Mouse (Mus musculus) layer of hippocampus, postnatal 36 days (tissue): ENCODE results near the gene Qtrt2. TPM values are rescaled to one million over a fixed set of nuclear protein-coding genes. Genes with fewer than 3 reads are reported as not detected.

Experiments
- DNase-seq, 2 experiments: peaks; one replicate each; pipeline ENCODE4 v3.0.0; 2022
- total RNA-seq, 2 experiments: library from RNA; stranded (reverse); gene quantifications; 2 replicates each; pipeline ENCODE4 v1.2.3; 2021

The Qtrt2 gene
- total RNA-seq, 2 experiments from 2014 or later, result 36.2 to 38.3 TPM

DNA sequence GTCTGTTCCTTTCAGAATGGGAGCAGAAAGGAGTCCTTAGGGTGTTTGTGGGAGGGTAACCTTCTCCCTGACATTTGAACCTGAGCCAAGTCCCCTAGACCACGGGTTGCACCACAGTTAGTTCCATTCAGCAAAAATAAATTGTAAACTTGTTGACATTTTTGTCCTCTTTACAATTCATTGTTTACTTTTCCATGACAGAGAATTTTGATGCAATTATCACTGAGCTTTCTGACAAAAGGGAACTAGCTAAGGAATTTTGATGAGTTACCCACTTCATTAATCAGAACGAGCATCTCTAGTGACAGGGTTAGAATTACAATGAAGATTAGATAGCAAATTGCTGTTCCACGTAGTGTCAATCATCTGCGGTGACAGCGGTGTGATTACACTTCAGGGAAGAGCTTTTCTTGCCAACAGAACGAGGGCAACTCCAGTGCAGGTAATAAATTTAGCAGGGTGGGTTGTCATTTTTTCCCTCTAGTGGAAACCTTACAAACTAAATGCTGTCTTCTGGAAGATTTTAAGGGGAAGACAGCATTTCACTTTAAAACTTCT is 1.5 kb downstream of the Qtrt2 start:
- no peak for DNase-seq

DNA sequence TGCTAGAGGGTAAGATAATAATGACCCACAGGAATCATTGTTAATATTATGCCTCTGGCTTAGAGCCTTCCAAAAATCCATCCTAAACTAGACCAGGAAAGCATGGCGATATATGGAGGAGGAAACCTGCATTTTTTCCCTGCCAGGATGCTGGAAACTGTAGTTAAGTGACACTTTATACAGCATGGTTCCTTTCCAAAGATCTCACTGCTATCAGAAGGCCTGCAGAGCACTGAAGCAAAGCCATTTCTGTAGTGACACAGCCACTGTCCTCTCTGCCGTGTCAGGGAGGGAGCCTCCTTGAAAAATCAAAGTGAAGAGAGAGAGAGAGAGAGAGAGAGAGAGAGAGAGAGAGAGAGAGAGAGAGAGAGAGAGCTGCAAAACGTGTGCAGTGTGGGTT is 4.0 kb downstream of the Qtrt2 start:
- no peak for DNase-seq

DNA sequence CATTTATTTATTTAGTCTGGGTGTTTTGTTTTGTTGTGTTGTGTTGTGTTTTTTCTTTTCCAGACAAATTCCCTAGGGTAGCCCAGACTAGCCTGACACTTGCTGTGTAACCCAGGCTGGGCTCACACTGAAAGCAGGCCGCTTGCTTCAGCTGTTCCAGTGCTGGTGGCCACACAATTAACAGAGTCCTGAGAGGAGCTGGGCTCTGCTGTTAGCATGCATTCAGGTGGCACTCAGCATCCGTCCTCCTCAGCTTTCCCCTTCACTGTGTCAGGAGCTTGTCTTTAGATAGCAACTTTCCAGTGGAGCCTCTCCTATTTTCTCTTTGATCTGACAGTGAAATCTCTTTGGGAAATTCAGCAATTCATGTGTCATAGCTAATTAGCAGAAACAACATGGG is 4.6 kb downstream of the Qtrt2 start:
- no peak for DNase-seq

DNA sequence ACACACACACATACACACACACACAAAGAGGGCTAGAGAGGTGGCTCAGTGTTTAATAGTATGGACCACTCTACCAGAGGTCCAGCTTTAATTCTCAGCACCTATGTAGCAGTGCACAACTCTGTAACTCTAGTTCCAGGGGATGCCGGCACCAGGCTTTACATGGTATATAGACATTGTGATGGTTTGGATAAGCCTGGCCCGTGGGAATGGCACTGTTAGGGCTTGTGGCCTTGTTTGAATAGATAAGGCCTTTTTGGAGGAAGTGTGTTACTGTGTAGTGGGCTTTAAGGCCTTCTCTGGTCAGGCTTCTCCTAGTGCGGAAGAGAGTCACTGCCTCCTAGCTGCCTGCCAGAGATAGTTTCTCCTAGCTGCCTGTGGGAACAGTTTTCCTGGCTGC is 7.7 kb downstream of the Qtrt2 start:
- no peak for DNase-seq

DNA sequence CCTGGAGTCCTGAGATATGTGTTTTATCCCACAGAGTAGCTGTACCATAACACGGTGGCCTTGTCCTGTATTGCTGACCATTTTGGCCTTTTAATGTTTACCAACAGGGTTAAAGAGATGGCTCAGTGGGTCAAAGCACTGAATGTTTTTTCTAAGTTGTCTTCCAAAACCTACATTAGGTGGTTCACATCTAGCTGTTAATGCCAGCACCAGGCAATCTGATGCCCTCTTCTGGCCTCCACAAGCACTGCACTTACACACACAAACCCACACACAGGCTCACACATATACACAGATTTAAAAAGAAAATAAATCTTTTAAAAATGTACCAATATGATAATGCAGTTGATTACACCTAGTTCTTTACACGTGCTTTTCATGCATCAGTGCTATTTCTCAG is 17.7 kb downstream of the Qtrt2 start:
- no peak for DNase-seq

DNA sequence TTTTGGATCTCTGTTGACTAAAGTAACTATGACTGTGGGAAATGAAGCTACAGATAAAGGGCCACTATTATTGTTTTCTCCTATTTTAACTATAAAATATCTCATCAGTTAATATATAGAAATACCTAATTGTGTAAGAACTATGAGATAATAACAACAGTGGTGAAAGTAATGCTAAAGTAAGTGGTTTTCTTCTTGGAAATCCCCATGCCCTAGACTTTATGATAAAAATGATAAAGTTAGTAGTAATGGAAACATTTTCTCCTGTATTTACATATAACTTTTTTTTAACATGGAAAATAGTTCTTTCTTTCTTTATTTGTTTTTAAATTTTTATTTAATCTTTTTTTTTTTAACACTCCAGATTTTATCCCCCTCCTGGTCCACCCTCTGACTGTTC is 26.0 kb downstream of the Qtrt2 start:
- no peak for DNase-seq

DNA sequence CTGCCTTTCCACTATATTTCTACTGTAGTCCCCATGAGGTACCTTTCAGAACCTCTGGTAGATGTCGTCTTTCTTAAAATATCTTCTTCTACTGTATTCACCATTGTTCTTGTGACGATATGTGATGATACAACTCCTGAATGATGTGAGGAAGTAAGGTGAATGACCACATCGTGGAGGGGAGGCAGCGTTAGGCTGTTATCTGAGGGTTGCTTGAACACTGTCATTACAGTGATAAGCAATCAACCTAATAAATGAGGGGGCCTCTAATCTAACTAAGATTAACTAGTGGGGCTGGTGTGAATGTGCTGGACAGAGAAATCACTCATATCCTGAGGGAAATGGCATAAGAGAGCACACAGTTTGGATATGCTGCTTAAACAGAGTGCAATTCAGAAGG is 26.5 kb downstream of the Qtrt2 start:
- DNase-seq, result no peak

DNA sequence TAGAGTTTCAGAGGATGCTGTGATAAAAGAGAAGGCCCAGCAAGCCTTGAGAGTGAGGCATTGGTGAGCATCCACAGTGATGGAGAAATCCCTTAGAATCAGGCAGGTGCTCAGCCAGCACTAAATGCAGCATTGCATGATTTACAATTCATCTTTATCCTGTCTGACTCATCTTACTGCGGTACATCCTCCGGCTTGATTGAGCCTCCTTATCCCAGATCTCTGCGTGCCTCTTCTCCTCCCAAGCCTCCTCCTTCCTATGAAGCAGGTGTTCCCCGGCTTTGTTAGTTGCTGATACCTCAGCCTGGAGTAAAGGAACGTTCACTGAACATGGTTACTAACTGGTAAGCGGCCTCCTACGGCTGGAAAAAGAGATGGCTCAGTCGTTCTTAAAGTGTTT is 32.1 kb downstream of the Qtrt2 start:
- no peak for DNase-seq

DNA sequence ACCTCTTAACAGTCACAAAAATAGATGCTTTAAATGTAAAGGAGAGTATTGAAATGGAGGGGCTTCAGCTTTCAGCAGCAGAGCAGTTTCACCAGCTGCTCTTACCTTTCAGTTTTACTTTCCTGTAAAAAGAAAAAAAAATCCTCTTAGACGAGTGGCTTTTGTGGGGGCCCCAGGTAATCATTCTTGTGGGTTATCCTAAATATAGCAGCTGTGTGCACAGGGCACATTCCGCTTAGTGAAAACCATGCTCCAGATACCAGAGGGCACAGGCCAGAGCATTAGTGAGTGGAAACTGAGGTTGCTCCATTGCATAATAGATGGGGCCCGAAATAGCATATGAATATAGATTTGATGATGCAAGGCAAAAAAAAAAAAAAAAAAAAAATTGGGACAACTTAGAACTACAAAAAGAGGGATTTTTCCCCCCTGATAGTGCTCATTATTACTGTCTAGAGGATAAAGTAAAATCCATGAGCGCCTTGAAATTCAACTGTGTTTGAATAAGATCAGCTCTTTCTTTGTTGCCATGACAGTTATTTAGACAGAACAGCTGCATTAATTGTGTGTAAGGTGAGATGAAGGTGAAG is 35.8 kb downstream of the Qtrt2 start:
- DNase-seq, result no peak

DNA sequence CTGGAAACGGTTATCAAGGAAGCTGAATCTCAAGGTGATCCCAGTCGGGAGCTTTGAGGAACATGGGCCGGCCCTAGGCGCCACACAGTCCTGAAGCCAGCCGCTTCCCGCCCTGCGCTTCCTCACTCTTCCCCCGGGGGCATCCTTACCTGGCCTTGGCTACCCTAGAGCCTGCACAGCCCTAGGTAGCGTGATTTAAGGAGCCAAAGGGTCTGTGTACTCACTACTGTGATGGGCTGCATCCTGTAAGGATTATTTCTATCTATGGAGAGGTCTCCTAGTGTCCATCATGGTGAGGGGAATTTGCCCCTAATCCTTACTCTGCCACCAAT is 36.6 kb downstream of the Qtrt2 start:
- DNase-seq, result no peak

DNA sequence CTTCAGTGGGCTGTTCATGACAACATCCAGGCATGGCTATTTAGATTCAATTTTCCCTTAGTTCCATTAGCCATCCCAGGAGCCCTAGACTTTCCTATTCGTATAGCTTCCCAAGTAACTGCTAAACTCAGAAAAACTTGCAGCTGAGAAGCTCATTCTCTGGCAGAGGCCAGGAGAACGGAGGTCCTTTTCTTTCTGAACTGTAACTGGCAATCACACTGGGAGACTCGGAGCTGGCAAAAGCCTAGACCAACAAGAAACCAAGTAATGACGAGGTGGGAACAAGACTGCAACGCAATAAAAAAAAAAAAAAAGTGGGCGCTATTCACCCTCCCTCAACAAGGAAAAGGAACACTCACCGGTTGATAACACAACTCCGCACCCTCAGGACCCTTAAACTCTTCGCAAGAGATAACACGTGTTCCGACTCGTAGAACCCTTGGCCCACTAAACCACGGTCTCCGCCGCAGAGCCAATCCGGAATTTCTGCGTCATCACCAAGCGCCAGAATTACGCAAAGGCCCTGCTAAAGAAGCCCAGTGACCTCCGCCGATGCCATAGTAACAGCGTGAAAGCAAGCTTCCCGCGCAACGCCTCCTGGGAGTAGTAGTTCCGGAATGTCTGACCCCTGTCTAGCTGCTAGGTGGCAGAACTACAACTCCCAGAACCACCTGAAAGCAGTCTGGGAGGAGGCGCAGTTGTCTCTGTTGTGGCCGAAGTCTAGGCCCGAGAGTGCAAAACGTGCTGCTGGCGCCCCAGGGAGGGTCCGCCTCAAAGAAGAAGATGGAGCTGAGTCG is 37.2 kb downstream of the Qtrt2 start, which contains the start of gene Ccdc191:
Ccdc191 (plus strand) TSS at position 593 of the 797 bp plus-strand sequence.
- peak; percentile 99 to 100 for DNase-seq

DNA sequence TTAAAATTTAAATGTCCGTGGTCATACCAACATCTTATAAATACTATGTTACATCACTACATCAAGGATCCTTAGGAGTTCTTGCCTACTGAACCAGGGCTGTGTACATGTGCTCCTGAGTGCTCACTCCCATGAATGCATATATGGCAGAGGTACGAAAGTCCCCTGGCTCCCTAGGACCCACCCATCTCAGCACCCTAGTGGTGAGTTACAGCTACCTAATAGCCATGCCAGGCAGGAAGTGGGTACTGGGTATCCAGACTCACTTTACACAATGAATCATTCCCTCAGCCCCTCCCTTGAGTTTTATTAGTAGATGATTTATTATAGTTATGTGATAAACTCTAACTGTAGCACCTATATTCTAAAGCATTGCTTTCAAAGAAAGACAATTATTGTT is 44.3 kb downstream of the Qtrt2 start:
- DNase-seq, result no peak

DNA sequence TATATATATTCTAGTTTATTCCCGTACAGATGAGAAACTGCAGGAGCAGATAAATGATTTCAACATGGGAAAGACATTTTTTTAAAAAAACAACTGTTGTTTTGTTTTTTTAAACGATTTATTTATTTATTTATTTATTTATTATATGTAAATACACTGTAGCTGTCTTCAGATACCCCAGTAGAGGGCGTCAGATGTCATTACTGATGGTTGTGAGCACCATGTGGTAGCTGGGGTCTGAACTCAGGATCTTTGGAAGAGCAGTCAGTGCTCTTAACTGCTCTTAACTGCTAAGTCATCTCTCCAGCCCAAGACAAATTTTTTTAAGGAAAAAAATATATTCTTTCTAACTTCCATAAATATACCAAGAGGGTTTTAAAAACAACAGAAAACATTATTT is 45.0 kb downstream of the Qtrt2 start:
- DNase-seq, result no peak

DNA sequence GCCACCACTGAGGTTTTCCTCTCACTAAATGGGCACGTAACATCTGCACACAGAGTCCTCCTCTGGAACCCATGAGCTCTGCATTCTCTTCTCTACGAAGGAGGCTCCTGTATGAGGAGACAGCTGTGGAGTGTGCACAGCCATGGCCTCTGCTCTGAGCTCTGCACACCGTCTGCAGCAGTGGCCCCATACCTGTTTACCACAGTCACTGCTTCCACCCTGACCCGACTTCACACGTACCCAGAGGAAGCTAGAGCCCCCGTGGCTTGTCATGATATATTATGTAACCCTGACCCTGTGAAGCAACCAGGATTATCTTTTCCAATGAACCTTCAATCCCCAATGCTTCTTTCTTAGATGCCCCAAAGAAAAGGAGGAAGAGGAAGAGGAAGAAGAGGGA is 46.8 kb downstream of the Qtrt2 start:
- DNase-seq, result no peak

DNA sequence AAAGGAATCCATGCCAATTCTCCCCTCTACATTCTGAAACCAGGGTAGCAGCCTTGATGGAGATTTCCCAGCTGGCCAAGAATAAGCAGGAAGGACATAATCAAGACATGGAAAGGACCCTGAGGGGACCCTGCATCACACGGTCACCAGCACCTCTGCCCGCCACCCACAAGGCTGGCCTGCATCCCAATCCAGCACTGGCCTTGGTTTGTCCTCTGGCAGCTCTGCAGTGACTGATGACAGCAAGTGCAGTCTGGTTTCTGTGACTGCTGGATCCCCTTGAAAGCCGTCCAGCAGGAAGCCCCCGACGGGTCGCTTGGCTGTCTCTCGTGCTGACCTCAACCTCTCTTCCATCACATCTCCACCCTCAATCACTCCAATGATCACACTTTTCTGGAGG is 55.2 kb downstream of the Qtrt2 start:
- no peak for DNase-seq

DNA sequence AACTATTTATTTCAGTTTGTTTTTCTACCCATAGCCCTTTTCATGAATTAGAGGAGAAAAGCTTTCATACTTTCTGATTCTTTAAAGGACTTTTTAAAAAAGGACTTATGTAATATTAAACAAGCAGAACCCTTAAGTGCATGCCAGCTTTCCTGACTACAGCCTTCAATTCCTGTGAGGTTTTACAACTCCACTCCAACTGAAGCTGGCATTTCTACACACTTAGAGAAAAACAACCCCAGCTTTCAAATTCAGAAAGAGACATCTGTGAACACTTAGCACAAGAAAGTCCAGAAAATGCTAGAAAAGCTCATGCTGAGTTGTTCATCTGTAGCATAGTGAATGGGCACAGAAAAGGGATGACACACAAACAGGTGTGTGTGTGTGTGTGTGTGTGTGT is 56.8 kb downstream of the Qtrt2 start:
- no peak for DNase-seq

DNA sequence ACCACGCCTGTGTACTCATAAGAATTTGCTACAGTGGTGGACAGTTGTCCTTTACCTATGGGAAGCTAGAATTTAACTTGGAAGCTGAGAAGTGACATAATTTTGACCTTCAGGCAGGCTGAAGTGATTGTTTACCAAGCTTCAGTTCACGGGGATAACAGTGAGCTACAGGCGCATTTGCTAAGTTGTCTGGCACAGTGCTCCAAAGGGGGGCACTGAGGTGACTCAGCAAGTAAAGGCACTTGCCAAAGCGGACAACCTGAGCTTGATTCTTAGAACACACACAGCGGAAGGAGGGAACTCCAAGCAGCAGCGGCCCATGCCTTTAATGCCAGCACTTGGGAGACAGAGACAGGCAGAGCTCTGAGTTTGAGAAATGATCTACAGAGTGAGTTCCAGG is 66.0 kb downstream of the Qtrt2 start:
- no peak for DNase-seq

DNA sequence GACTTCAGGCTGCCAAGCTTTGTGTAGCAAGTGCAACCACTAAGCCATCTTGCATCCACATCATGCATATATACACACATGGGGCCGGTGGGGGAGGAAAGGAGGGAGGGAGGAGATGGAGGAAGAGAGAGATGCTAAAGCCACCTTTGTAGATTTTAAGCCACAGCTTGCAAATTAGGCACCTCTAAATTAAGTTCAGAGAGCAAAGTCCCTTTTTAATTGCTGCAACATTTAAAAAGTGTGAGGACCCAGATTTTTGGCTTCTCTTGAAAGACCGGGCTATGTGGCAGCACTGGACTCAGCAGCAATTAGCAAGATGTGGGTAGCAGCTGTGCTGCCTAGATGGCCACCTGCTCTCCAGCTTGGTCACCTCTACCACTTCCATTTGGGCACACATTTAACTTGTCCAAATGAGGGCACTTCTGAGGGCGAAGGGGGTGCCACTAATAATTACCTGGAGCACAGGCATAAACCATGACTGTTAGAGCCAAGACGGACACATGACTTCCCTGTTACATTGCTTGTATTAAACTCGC is 67.6 kb downstream of the Qtrt2 start:
- DNase-seq, result no peak

DNA sequence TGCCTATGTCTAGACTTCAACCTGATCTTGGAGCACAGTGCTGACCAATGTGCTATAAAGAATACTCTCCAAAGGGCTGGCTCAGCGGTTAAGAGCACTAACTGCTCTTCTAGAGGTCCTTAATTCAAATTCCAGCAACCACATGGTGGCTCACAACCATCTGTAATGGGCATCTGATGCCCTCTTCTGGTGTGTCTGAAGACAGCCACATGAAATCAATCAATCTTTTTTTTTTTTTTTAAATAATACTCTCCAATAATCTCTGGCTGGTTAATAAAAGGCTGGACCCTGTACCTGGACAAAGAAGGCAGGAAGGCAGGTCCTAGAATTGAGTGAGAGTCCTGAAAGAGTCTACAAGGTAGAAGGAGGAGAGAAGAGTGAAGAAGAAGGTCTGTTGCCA is 76.8 kb downstream of the Qtrt2 start:
- no peak for DNase-seq

DNA sequence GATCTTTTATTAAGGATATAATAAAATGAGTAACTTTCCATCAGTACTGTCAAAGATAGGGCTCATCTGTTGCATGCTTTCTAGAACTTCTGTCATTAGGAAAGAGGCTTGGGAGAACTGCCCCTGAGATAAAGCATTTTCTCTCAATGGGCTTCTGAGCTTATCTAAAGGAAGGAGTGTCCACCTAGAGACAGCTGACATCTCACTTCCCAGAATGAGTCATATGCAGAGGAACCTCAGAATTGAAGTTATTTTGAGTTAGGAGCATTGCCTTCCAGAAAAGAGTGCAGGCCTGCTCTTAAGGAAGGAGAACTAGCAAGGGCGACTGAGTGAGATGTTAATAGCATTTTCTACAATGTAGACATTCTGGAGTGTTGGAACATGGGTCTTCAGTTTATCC is 85.4 kb downstream of the Qtrt2 start:
- no peak for DNase-seq

DNA sequence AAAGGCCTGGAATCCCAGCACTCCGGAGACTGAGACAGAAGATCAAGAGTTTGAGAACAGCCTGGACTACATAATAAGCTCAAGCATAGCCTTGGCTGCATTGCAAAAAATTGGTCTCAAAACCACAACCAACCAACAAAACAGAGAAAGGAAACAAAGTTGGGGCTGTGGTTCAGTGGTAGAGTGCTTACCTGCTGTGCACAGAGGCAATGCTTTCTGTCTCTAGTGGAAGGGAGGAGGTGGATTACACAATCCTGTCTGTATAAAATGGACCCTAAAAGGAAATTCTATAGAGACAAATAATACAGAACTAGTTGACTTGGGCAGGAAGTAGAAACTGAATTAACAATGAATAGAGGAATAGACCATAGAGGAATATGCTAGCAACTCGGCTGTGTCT is 94.7 kb downstream of the Qtrt2 start:
- no peak for DNase-seq

DNA sequence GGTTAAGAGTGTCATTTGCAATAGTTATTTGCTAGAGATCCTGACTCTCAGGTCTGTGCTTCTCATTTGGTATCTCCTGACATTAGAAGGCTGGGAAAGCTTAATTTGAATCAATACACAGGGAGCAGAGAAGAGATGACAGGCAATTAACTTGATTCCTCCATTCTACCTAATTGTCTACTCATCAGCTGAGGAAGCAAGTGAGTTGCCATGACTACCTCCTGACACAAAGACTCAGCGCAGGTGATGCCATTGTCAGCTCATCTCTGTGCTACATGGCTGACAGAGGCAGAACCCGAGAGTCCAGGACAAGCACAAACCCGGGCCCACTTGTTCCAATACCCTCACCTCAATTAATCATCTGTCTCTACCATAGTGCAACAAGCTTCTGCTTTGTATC is 99.1 kb downstream of the Qtrt2 start:
- no peak for DNase-seq

DNA sequence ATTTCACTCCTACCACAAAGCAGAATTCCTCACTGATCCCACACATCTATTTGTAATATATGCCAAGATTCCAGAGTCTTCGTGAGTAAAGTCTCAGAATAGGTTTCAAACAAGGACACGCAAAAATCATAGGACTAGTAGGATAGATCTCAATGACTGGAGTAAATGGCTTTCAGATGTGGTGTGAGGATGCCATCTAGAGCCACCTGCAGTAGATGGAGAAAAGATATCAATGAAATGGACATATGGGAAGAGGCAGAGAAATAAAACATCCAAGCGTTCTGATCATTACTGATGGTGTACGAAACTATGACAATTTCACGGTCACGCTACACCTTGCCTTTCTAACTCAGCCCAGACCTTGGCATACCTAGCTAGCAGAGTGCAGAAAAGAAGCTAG is 108.2 kb downstream of the Qtrt2 start:
- no peak for DNase-seq

DNA sequence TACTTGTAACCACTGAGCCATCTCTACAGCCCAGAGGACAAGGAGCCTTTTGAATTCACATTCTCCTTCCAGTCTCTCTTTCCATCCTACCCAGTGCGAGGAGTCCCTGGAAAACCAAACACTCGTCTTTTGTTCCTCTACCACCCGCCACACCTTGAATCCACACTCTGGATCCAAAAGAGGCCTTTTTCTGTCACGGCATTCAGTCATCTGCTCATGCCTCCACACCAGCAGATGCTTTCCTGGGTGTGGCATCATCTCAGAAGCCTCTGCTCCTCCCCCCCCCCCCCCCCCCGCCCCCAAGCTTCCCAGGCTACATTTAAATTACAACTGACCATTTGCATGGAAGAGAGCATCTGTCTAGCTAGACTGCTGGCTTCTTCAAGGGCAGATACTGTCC is 110.3 kb downstream of the Qtrt2 start:
- no peak for DNase-seq
